Mouse (Mus musculus) heart, adult 2 months (tissue): ENCODE results near the gene Arel1. TPM values are rescaled to one million over a fixed set of nuclear protein-coding genes. Genes with fewer than 3 reads are reported as not detected.
A peak's percentile ranks its signal among the peaks of the same experiment; 100 is the strongest.

Experiments
- DNase-seq, 2 experiments: peaks; one replicate each; pipeline ENCODE4 v3.0.0; 2021
- H3K27ac ChIP-seq: fragments of 200-600 bp; 2 replicates; pipeline ENCODE4 v1.8.1; 2022
- H3K27me3 ChIP-seq: fragments of 200-500 bp; 2 replicates; pipeline ENCODE4 v1.6.1; 2012; ENCODE audit warnings: mild to moderate bottlenecking, low read length, inconsistent platforms, mixed read lengths; ENCODE audit not compliant: control insufficient read depth, insufficient read depth
- H3K36me3 ChIP-seq: fragments of 200-500 bp; 2 replicates; pipeline ENCODE4 v1.6.1; 2012; ENCODE audit warnings: low read length, inconsistent platforms; ENCODE audit not compliant: control insufficient read depth, insufficient read depth
- H3K4me1 ChIP-seq: fragments of 200-500 bp; 2 replicates; pipeline ENCODE4 v1.6.1; 2011; ENCODE audit warnings: low read length; ENCODE audit not compliant: control insufficient read depth, insufficient read depth
- H3K4me3 ChIP-seq: fragments of 200-600 bp; 2 replicates; pipeline ENCODE4 v1.8.1; 2022
- H3K79me2 ChIP-seq: fragments of 200-500 bp; replicated peaks from 2 replicates; pipeline ENCODE4 v1.6.1; 2012; ENCODE audit warnings: mild to moderate bottlenecking, inconsistent platforms, low read length, moderate library complexity, mixed read lengths; ENCODE audit not compliant: control insufficient read depth, insufficient read depth
- H3K9ac ChIP-seq: fragments of 200-500 bp; 2 replicates; pipeline ENCODE4 v1.6.1; 2012; ENCODE audit warnings: low read depth, mild to moderate bottlenecking, control low read depth, inconsistent platforms, low read length, mixed read lengths
- CTCF ChIP-seq: fragments of 200-600 bp; IDR thresholded peaks from 2 replicates; pipeline ENCODE4 v1.8.1; 2022; ENCODE audit warnings: antibody characterized with exemption, mild to moderate bottlenecking, moderate library complexity
- EP300 ChIP-seq: fragments of 200-500 bp; IDR thresholded peaks from 2 replicates; pipeline ENCODE4 v1.6.1; 2011; ENCODE audit warnings: low read depth, low read length, control low read depth; ENCODE audit not compliant: insufficient read depth
- POLR2A ChIP-seq: fragments of 200-500 bp; IDR thresholded peaks from 2 replicates; pipeline ENCODE4 v1.6.1; 2011; ENCODE audit warnings: mild to moderate bottlenecking, low read depth, low read length, control low read depth; ENCODE audit not compliant: insufficient read depth
- WGBS: fragments of 180-500 bp; shearing (Covaris S2); methylation state at CpG from one replicate; pipeline ENCODE4 v1.1.7; 2018; 5-methylcytosine and 5-hydroxymethylcytosine counted together
- intact Hi-C: fragments of 180-260 bp; cut with DNase I; formaldehyde crosslinking; loops from one replicate; pipeline ENCODE4 v1.15.1; 2025
- polyA plus RNA-seq: library from polyadenylated mRNA; depleted of rRNA; stranded (reverse); fragments of >200 nt; gene quantifications from 2 replicates; pipeline ENCODE4 v1.2.3, GENCODE M21; 2012
- total RNA-seq, 2 experiments: library from RNA; stranded (reverse); gene quantifications; 2 replicates each; pipeline ENCODE4 v1.2.3; 2021

The Arel1 gene
- total and polyA plus RNA-seq, 3 experiments = 29.5 to 45.2 (median 34.9) TPM

- no peaks in the 10 kb centered on the region; the same call in 1 of the 2 replicates for H3K4me1 ChIP-seq
- TF ChIP-seq POLR2A (no peak), CTCF (no peak)
- intact Hi-C loops = no loop called here
- peak in 1 of 2 experiments; percentile 43 for DNase-seq
- H3K9ac ChIP-seq = no peak overlapping the region
- 53% methylated on average over 9 of the region's 9 CpGs for WGBS
- no peak overlapping the region for H3K4me3 ChIP-seq
- no peaks in the 10 kb centered on the region for H3K36me3 ChIP-seq
- no peak overlapping the region for H3K27ac ChIP-seq
- H3K27me3 ChIP-seq = no peaks in the 10 kb centered on the region
- no peaks in the 10 kb centered on the region for H3K79me2 ChIP-seq
Observed at GRCm38 (mm10) chr12:84893648-84894628, 76.8 kb downstream of the Arel1 start.

DNA sequence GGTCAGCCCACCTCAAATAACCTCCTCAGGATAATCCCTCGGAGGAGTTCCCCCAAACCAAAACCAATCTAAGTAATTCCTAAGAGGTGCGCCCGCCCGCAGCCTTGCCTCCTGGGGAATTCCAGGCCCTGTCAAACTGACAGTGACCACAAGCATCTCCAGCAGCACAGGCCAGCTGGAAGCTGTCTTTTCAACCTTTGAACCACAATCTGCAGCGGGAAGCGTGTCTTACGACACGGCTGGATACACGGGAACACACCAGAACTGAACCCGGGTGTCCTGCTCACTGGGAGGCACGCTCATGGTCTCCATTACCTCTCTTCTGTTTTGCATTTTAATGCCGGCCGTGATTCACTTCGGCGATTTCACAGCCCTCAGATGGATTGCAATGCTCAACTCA is 80.4 kb downstream of the Arel1 start:
- no peaks in the 10 kb centered on the region; the same call in 1 of the 2 replicates for H3K4me1 ChIP-seq
- H3K27ac ChIP-seq = no peak overlapping the region
- no peak for DNase-seq
- H3K4me3 ChIP-seq = no peak overlapping the region
- TF ChIP-seq POLR2A (no peak), CTCF (no peak), EP300 (no peak)
- H3K36me3 ChIP-seq = no peaks in the 10 kb centered on the region
- intact Hi-C loops = no loop called here
- 75% methylated on average over 15 of the region's 15 CpGs for WGBS
- no peak overlapping the region for H3K9ac ChIP-seq
- H3K79me2 ChIP-seq = no peaks in the 10 kb centered on the region
- H3K27me3 ChIP-seq = no peaks in the 10 kb centered on the region

- H3K9ac ChIP-seq = no peak overlapping the region
- no peak overlapping the region for H3K27ac ChIP-seq
- no peaks in the 10 kb centered on the region for H3K4me1 ChIP-seq
- H3K79me2 ChIP-seq = no peaks in the 10 kb centered on the region
- no peaks in the 10 kb centered on the region for H3K27me3 ChIP-seq
- DNase-seq = peak; percentile 49 to 69
- no peaks in the 10 kb centered on the region for H3K36me3 ChIP-seq
- TF ChIP-seq CTCF (no peak), POLR2A (no peak), EP300 (no peak)
- 58% methylated on average over 11 of the region's 11 CpGs for WGBS
- intact Hi-C loops = no loop called here
- H3K4me3 ChIP-seq = no peak overlapping the region
Observed at GRCm38 (mm10) chr12:84885107-84885876, 85.4 kb downstream of the Arel1 start.

DNA sequence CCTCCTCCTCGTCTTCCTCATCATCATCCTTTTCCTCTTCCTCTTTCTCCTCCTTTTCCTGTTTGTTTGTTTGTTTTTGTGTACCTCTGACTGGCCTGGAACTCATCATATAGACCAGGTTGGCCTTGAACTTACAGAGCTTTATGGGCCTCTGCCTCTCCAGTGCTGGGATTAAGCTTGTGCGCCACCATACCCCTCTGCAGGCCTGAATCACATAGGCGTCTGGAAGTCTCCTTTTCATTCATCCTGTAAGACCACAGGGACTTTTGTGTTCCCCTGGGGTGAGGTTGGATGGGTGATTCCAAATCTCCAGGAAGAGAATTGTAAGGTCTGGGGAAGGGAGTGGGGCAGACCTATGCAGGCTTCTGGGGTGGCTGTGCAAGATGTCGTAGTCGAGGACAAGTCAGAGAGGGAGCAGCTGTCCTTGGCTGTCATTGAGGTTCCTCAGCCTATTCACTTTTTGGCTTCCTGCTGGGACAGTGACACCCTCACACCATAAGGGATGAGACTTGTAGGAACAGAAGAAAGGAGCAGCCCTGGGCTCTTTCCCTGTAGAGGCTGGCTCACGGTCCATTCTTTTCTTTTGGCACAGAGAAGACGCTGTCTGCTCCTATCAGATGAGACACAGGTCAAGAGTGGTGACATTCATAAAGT is 86.2 kb downstream of the Arel1 start:
- Histone ChIP-seq H3K27me3 (no peaks in the 10 kb centered on the region), H3K4me1 (no peaks in the 10 kb centered on the region), H3K79me2 (no peaks in the 10 kb centered on the region), H3K27ac (no peak overlapping the region), H3K4me3 (no peak overlapping the region), H3K36me3 (no peaks in the 10 kb centered on the region), H3K9ac (no peak overlapping the region)
- intact Hi-C loops = no loop called here
- TF ChIP-seq CTCF (no peak), EP300 (no peak), POLR2A (no peak)
- WGBS = 68% methylated on average over 7 of the region's 7 CpGs
- DNase-seq = no peak

GRCm38 (mm10) chr12:84882796-84883195 is 87.9 kb downstream of the Arel1 start:
- intact Hi-C loops = no loop called here

More at GRCm38 (mm10) chr12:84882796-84883195, 87.9 kb downstream of the Arel1 start:
- WGBS = 81% methylated on average over 4 of the region's 4 CpGs
- Histone ChIP-seq H3K4me1 (no peaks in the 10 kb centered on the region), H3K36me3 (no peaks in the 10 kb centered on the region), H3K79me2 (no peaks in the 10 kb centered on the region), H3K27ac (no peak overlapping the region), H3K27me3 (no peaks in the 10 kb centered on the region), H3K4me3 (no peak overlapping the region), H3K9ac (no peak overlapping the region)
- no peak for DNase-seq
- TF ChIP-seq POLR2A (no peak), CTCF (no peak), EP300 (no peak)
